Mouse (Mus musculus): ENCODE data around the gene Kcnc3. TPM values are rescaled to one million over a fixed set of nuclear protein-coding genes. Genes with fewer than 3 reads are reported as not detected.

Gene Kcnc3
- total RNA-seq, 1 experiment from 2014 or later, result 6.0 TPM

- DNase-seq, result no peak
Observed at GRCm38 (mm10) chr7:44628402-44629034, 38.1 kb downstream of the Kcnc3 start.

GRCm38 (mm10) chr7:44630437-44630836, 40.0 kb downstream of the Kcnc3 start:
- no peak for DNase-seq

DNA sequence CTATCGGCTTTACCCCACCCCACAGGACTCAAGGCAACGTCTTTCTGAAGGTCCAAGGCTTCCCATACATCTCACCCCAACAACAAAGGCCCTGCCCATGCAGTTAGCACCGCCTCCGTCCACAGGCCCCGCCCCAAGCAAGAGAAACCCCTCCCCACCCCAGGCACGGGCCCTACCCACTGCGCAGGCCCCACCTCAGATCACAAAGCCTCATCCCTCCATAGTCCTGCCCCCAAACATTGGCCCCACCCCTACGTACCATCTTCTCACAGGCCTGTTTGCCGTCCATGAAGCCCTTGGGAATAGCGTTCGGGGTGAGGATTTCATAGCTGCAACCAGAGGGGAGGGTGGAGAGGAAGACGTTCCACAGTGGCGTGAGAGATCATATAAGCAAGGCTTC, 42.2 kb downstream of the Kcnc3 start:
- no peak for DNase-seq

- peak; percentile 15 for DNase-seq
Observed at GRCm38 (mm10) chr7:44633407-44633806, 42.9 kb downstream of the Kcnc3 start.

DNA sequence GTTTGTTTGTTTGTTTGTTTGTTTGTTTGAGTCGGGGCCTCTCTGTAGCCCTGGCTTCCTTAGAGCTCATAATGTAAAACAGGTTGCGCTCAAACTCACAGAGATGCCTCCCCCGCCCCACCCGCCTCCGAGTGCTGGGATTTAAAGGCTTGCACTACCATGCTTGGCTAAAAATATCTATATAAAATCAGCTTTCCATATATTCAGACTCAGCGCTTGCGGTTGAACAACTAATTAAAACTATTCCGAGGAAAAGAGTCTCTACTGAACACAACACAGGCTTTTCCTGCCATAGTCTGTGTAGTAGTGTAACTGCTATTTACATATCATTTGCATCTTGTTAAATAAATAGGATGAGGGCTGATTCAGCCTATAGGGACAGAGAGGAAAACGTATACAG, 46.2 kb downstream of the Kcnc3 start:
- no peak for DNase-seq

DNA sequence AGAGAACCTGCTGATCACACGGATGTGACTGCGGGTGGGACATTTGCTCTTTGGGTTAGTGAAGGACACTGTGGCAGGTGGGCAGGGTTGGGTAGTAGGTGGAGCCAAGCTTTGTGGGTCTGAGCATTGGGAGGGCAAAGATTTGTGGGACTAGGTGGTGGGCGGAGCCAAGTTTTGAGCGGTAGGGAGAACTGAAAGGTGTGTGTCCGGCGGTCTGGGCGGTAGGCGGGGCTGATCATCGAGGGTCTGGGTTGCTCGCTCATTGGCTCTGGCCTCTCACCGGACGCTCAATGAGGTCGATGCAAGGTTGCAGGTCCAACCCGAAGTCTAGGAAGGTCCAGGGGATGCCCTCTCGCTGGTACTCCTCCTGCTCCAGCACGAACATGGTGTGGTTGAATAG, 48.2 kb downstream of the Kcnc3 start:
- no peak for DNase-seq

DNA sequence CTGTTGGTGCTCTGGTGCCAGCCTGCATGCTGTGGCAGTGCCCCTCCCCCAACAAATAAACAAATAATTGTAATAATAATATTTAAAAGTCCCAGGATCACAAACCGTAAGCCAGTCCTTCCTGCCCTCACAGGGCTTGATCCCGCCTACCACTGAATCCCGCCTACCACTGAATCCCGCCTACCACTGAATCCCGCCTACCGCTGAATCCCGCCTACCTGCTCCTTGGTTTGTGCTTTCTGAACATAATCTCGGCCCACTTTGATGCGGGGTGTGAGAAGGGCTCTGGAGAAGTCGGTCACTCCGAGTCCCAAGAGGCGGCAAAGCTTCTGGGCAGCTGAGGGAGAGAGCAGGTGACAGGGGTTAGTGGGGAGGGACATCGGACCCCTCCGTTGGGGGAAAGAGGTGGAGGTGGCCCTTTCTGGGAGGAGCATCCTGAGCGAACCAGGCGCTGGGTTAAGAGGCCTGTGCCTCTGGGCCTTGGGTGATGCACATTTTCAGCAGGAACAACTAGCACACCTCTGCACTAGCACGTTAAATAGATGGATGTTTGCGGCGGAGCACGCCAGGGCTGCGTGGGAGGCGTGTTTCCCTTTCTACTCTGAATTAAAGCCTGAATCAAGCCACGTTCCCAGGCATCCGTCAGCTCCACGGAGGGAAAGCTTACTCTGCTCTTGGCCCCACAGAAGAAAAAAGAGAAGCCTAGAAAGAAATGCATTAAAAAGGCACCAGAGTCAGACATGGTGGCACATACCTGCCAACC, 50.6 kb downstream of the Kcnc3 start:
- no peak for DNase-seq

DNA sequence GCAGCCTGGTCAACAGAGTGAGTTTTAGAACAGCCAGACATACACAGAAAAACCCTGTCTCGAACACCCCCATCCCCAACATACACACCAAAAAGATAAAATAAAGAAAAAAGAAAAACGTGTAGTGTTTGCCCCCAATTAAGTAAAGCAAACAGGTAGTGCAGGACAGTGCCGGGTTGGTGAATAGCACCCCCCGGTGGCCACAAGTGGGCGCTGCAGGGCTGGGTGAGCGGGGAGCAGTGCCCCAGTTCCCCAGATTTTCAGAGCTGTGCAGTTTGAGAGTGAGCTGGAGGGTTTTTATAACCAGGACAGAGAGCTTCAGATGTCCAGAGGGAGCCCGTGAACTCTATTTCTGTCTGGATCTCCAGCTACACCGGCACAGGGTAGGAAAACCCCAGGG, 51.4 kb downstream of the Kcnc3 start:
- DNase-seq, result peak; percentile 56

GRCm38 (mm10) chr7:44645256-44645655, 54.8 kb downstream of the Kcnc3 start:
- no peak for DNase-seq

GRCm38 (mm10) chr7:44645951-44646350, 55.5 kb downstream of the Kcnc3 start:
- peak; percentile 41 for DNase-seq

DNA sequence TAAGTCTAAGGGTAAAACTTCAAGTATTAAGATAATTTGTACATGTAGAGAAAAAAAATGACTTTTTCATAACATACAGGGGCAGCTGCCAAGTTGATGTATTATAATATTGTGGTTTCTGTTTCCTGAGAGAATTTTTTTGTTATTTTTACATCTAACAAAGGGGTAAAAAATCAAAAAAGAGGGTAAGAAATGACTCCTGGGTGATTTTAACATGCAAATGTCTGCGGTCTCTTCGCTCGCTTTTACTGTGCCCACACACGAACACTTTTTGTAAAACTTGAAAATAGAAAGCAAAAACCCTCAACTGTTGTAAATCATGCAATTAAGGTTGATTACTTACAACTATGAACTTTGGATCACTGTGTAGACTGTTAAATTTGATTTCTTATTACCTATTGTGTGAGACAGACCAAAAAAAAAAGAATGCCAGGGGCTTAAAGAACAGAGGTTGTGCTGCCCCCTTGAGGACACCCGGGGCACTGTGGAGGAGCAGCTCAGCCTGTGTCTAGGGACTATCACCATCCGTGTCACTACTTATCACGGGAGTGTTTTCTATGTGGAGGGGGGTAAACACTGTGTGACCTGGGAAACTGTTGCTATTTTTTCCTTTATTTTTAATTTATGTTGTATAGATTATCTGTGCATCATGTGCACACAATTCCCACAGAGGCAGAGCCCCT, 56.7 kb downstream of the Kcnc3 start:
- peak; percentile 74 for DNase-seq

DNA sequence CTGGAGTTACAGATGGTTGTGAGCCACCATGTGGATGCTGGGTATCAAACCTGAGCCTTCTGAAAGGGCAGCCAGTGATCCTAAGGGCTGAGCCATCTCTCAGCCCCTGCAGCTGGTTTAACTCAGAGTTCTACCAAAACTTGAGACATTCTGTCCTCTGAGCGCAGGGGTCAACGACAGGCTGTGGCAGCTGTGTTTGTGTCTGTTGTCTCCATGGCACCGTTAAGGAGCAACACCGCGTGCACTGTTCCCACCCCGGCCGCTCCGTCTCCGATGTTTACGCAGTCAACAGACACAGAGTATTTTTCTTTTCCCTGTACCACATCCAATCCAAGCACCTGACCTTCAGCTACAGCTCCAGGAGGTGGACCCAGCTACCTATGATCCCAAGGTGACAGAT, 57.3 kb downstream of the Kcnc3 start:
- no peak for DNase-seq

GRCm38 (mm10) chr7:44649094-44649610, 58.7 kb downstream of the Kcnc3 start:
- DNase-seq, result no peak

DNA sequence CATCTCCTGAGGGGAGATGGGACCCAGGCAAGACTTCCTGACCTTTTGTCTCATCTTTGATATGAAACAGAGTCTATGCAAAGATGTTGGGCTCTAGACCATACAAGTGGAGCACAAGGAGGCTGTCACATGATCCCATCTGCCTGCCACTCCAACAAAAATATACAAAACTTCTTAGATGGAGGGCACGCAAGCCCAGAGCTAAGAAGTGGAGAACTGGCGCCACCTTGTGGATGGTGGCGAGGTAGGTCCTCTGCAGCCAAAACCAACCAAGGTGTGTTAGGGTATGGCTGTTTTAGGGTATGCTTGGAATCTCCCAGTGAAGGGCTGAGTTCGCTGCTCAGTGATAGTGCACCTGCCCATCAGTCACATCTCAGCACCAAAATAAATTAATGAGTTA, 59.5 kb downstream of the Kcnc3 start:
- peak; percentile 55 for DNase-seq

GRCm38 (mm10) chr7:44651416-44651815, 61.0 kb downstream of the Kcnc3 start:
- DNase-seq, result no peak

DNA sequence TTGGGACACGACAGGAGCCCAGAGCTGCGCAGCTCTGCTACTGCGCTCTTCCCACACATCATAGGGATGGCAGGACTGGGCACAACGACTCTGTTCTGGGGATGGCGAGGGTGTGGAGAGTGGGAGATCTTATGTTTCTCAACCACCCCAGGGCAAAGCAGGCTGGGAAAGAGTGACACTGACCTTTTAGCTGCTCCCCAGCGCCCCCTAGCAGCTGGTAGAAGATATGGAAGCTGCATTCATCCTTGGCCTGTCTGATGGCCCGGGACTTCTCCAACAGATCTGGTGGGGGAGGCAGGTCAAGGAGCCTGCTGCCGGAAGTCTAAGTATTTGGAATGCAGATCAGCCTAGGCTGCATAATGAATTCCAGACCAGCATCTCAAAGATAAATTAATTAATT, 63.3 kb downstream of the Kcnc3 start:
- DNase-seq, result peak; percentile 37

Other genes starting within 250 kb of the Kcnc3 start
- 4.1 and 5.7 TPM in 2 replicates for gene Syt3, start 206.6 kb upstream of the Kcnc3 start, total RNA-seq (2021)
- 2.3 TPM in 1 of 2 replicates, not detected in the other for gene 1700008O03Rik, start 204.8 kb upstream of the Kcnc3 start, total RNA-seq (2021)
- 4.3 and 5.8 TPM in 2 replicates for gene Lrrc4b, start 161.6 kb upstream of the Kcnc3 start, total RNA-seq (2021)
- 0.61 and 1.9 TPM in 2 replicates for gene Aspdh, start 125.3 kb upstream of the Kcnc3 start, total RNA-seq (2021)
- gene Josd2, start 122.7 kb upstream of the Kcnc3 start, total RNA-seq (2021), result 43.9 and 49.2 TPM in 2 replicates
- gene Emc10, start 94.1 kb upstream of the Kcnc3 start, total RNA-seq (2021), result 83.9 and 97.6 TPM in 2 replicates
- gene Fam71e1, start 94.1 kb upstream of the Kcnc3 start, total RNA-seq (2021), result 12.3 and 17.5 TPM in 2 replicates
- gene Mybpc2, start 66.0 kb upstream of the Kcnc3 start, total RNA-seq (2021), result not detected in 2 replicates
- 0.43 TPM in 1 of 2 replicates, not detected in the other for gene Spib, start 58.6 kb upstream of the Kcnc3 start, total RNA-seq (2021)
- gene Pold1, start 41.8 kb upstream of the Kcnc3 start, total RNA-seq (2021), result 14.2 and 22.6 TPM in 2 replicates
- 133 and 140 TPM in 2 replicates for gene Nr1h2, start 36.7 kb upstream of the Kcnc3 start, total RNA-seq (2021)
- 0.88 TPM in 1 of 2 replicates, not detected in the other for gene Napsa, start 18.3 kb upstream of the Kcnc3 start, total RNA-seq (2021)
- 2.8 and 4.3 TPM in 2 replicates for gene Myh14, start 80.2 kb downstream of the Kcnc3 start, total RNA-seq (2021)
- not detected in 2 replicates for gene Izumo2, start 118.1 kb downstream of the Kcnc3 start, total RNA-seq (2021)
- gene Vrk3, start 157.7 kb downstream of the Kcnc3 start, total RNA-seq (2021), result 58.7 and 59.3 TPM in 2 replicates
- gene Zfp473, start 160.4 kb downstream of the Kcnc3 start, total RNA-seq (2021), result 0.71 and 0.88 TPM in 2 replicates
- gene Nup62, start 225.4 kb downstream of the Kcnc3 start, total RNA-seq (2021), result 40.5 and 44.4 TPM in 2 replicates
- 2.8 and 3.4 TPM in 2 replicates for gene Il4i1, start 225.7 kb downstream of the Kcnc3 start, total RNA-seq (2021)
- 108 and 165 TPM in 2 replicates for gene Atf5, start 226.0 kb downstream of the Kcnc3 start, total RNA-seq (2021)

All from adrenal gland, postnatal 25 days (tissue).